ENCODE assay signal across 8 mouse cellular contexts in genomic region chr10:94829407-94829806, GRCm38 (mm10).
DNase-seq lines count a peak whose midpoint lies in the region; ATAC-seq lines count a peak whose summit lies in the region.

No protein-coding gene starts in this region.

- peak overlapping the region; percentile 58 for H3K9ac ChIP-seq in lung, embryonic 16.5 days (ENCODE audit: low read length)

- H3K4me2 ChIP-seq in lung, embryonic 16.5 days (ENCODE audit: low read depth, low read length), result peak overlapping the region; percentile 52

- H3K4me3 ChIP-seq in lung, embryonic 16.5 days (ENCODE audit: low read length), result peak overlapping the region; percentile 24; the same call in 1 of the 2 replicates

- DNase-seq in B cell, adult 2 months, result peak; percentile 88 to 90
- peak; percentile 60 to 71 for DNase-seq in adrenal gland, adult 18-20 months (ENCODE audit: low spot score in 2 of 2)
- DNase-seq in fibroblast of lung, adult 2 months (ENCODE audit: low read depth), result peak; percentile 22
- peak; percentile 90 for DNase-seq in heart, postnatal 10 days
- DNase-seq in layer of hippocampus, adult 8-10 months (ENCODE audit: low spot score in 2 of 2), result peak; percentile 86 to 87
- peak; percentile 95 for DNase-seq in right cerebral cortex, postnatal 14 days
- peak; percentile 46 for DNase-seq in urinary bladder, postnatal 25 days (ENCODE audit: low spot score)

- no peaks in the 10 kb centered on the region for H3K9me3 ChIP-seq in lung, embryonic 16.5 days (ENCODE audit: control insufficient read depth, low read length)

- intact Hi-C loops in heart, postnatal 10 days (cut with DNase I), result no loop called here

- H3K4me1 ChIP-seq in lung, embryonic 16.5 days (replicated peaks; ENCODE audit: control insufficient read depth, insufficient read depth, low read length), result peaks cover 48% of the 10 kb centered on the region

- H3K36me3 ChIP-seq in lung, embryonic 16.5 days (ENCODE audit: control insufficient read depth, insufficient read depth, low read length), result 0 out of 2 replicates have a peak, but pooled peaks cover 3% of the 10 kb centered on the region

- 8% methylated on average over 6 of the region's 6 CpGs for WGBS in lung, embryonic 16.5 days

- peak overlapping the region; percentile 99 for H3K27ac ChIP-seq in lung, embryonic 16.5 days (ENCODE audit: low read length)

- H3K27me3 ChIP-seq in lung, embryonic 16.5 days (ENCODE audit: control insufficient read depth, insufficient read depth, low read depth, low read length), result no peaks in the 10 kb centered on the region

- peak; percentile 91 for ATAC-seq in lung, embryonic 16.5 days (ENCODE audit: low read depth)

Comparison
In these comparisons a context has a peak if more than half of its experiments do, and no peak if none do; other contexts are left out.
1. Peak in every context shown above with its lines: DNase-seq, ATAC-seq, H3K4me3 ChIP-seq and H3K27ac ChIP-seq.
2. DNase-seq: peak in every context shown above with its lines; median percentile 95 in right cerebral cortex, postnatal 14 days; 90 in heart, postnatal 10 days; 89 in B cell, adult 2 months; 86 in layer of hippocampus, adult 8-10 months; 66 in adrenal gland, adult 18-20 months; 46 in urinary bladder, postnatal 25 days; 22 in fibroblast of lung, adult 2 months.